Mouse (Mus musculus): ENCODE data around the gene Hoxc13. TPM values are rescaled to one million over a fixed set of nuclear protein-coding genes. Genes with fewer than 3 reads are reported as not detected.

Hoxc13 gene
- total and polyA plus RNA-seq, 3 experiments, result not detected

DNA sequence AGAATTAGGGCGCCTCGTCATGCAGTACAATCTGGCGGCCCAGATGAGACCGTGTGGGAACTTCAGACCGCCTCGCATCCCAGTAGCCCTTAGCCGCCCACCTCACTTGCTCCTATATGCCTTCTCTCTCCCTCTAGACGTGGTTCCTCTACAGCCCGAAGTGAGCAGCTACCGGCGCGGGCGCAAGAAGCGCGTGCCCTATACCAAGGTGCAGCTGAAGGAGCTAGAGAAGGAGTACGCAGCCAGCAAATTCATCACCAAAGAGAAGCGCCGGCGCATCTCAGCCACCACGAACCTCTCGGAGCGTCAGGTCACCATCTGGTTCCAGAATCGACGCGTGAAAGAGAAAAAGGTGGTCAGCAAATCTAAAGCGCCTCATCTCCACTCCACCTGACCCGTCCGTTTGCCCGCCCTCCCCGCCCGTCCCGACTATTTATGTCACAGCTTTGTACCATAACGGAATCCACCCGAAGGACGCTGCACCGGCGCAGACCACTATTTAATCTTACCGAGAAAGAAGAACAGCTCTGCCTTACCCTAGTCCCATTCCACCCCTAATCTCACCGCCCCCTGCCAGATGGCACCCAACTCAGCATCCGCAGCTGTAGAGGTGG lies 6.2 kb downstream of the Hoxc13 start:
- Histone ChIP-seq H3K36me3 (ENCODE audit: control insufficient read depth in 1 of 2, insufficient read depth in 2 of 2, low read length in 2 of 2) (no peaks in the 10 kb centered on the region), H3K9ac (ENCODE audit: control insufficient read depth, low read depth, low read length, poor library complexity, severe bottlenecking) (no peak overlapping the region), H3K27ac (ENCODE audit: control insufficient read depth, low read depth, low read length) (no peak overlapping the region), H3K4me3 (ENCODE audit: control insufficient read depth in 1 of 2, insufficient read depth in 1 of 2, low read depth in 2 of 2, low read length in 2 of 2) (no peak overlapping the region), H3K4me1 (ENCODE audit: control insufficient read depth in 1 of 2, insufficient read depth in 2 of 2, low read length in 2 of 2) (no peaks in the 10 kb centered on the region), H3K9me3 (replicated peaks; ENCODE audit: insufficient read depth, low read length) (no peaks in the 10 kb centered on the region), H3K27me3 (ENCODE audit: control insufficient read depth in 1 of 2, insufficient read depth in 2 of 2, low read length in 2 of 2) (peaks cover 12 to 33% of the 10 kb centered on the region in 2 experiments), H3K79me2 (ENCODE audit: control insufficient read depth, insufficient read depth, low read length, poor library complexity) (no peaks in the 10 kb centered on the region)
- TF ChIP-seq CTCF (IDR thresholded peaks at IDR 0.05 in 2 of 3, conservative IDR thresholded peaks at IDR 0.05 in 1 of 3; ENCODE audit: control insufficient read depth in 1 of 3, insufficient read depth in 1 of 3, low read depth in 2 of 3, low read length in 3 of 3, poor library complexity in 1 of 3, severe bottlenecking in 1 of 3), result no peak
- TF ChIP-seq UBTF (IDR thresholded peaks at IDR 0.05; ENCODE audit: borderline replicate concordance, insufficient read depth, low read depth, low read length), result no peak
- TF ChIP-seq HCFC1 (IDR thresholded peaks at IDR 0.05; ENCODE audit: low read depth, low read length), result no peak
- no peak for TF ChIP-seq ZNF384 (IDR thresholded peaks at IDR 0.05; ENCODE audit: low read depth, low read length)
- DNase-seq (ENCODE audit: low read depth, low spot score), result no peak

DNA sequence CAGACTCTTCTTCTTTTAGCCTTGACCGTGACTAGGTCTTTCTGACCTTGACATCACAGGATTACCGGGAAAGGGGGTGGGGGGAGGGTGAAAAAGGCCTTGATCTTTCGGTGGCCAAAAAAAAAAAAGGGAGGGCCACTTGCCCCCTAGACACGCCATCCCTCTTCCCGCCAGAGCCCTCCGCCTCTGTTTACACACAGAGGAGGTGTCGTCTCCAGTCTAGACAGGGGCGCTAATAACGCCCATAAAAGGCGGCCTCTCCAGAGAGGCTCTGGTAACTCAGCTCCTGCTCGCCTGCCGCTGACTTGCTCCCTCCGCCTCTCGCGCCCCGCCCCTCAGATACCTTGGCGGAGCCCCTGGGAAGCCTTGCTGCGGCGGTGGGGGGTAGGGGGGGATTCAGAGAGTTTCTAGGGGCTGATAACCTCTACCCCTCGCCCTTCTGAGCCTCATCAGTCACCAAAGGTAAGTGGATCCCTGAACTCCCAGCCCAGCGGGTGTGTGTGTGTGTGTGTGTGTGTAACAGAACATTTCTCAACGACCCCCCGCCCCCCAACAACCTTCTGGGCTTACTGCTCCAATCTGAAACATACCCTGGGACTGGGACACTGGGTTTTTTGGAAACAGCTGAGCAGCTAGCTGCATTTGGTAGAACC lies 10.9 kb downstream of the Hoxc13 start:
- H3K79me2 ChIP-seq (ENCODE audit: control insufficient read depth, insufficient read depth, low read length, poor library complexity), result no peaks in the 10 kb centered on the region
- TF ChIP-seq MXI1 (IDR thresholded peaks at IDR 0.05; ENCODE audit: low read depth, low read length), result no peak
- TF ChIP-seq POLR2A (IDR thresholded peaks at IDR 0.05; ENCODE audit: control insufficient read depth in 1 of 2, insufficient read depth in 1 of 2, low read depth in 1 of 2, low read length in 2 of 2, poor library complexity in 1 of 2), result no peak
- no peak for TF ChIP-seq MAFK (IDR thresholded peaks at IDR 0.05; ENCODE audit: borderline replicate concordance, low read depth, low read length)
- TF ChIP-seq E2F4 (IDR thresholded peaks at IDR 0.05; ENCODE audit: borderline replicate concordance, low read depth, low read length), result no peak
- no peak for TF ChIP-seq GATA1 (IDR thresholded peaks at IDR 0.05; ENCODE audit: low read depth, low read length)
- TF ChIP-seq USF2 (IDR thresholded peaks at IDR 0.05; ENCODE audit: borderline replicate concordance in 1 of 2, insufficient read depth in 1 of 2, low read depth in 1 of 2, low read length in 2 of 2), result no peak
- TF ChIP-seq TAL1 (IDR thresholded peaks at IDR 0.05; ENCODE audit: low read length), result no peak
- TF ChIP-seq CHD1 (IDR thresholded peaks at IDR 0.05; ENCODE audit: low read depth, low read length), result no peak
- TF ChIP-seq MYC (IDR thresholded peaks at IDR 0.05; ENCODE audit: low read depth, low read length), result no peak
- no peak for TF ChIP-seq USF1 (IDR thresholded peaks at IDR 0.05; ENCODE audit: low read depth, low read length)
- TF ChIP-seq MAX (IDR thresholded peaks at IDR 0.05; ENCODE audit: low read length), result no peak
- no peak for TF ChIP-seq MYB (IDR thresholded peaks at IDR 0.05; ENCODE audit: low read depth, low read length)
- no peak for TF ChIP-seq EP300 (IDR thresholded peaks at IDR 0.05; ENCODE audit: low read depth in 1 of 2, low read length in 2 of 2)
- no peak for TF ChIP-seq CTCF (IDR thresholded peaks at IDR 0.05 in 2 of 3, conservative IDR thresholded peaks at IDR 0.05 in 1 of 3; ENCODE audit: control insufficient read depth in 1 of 3, insufficient read depth in 1 of 3, low read depth in 2 of 3, low read length in 3 of 3, poor library complexity in 1 of 3, severe bottlenecking in 1 of 3)
- no peak for TF ChIP-seq ETS1 (IDR thresholded peaks at IDR 0.05; ENCODE audit: low read depth, low read length)
- TF ChIP-seq JUND (IDR thresholded peaks at IDR 0.05; ENCODE audit: low read depth, low read length), result no peak
- no peak for TF ChIP-seq POLR2AphosphoS5 (IDR thresholded peaks at IDR 0.05; ENCODE audit: borderline replicate concordance, low read depth, low read length)
- no peak for TF ChIP-seq SIN3A (IDR thresholded peaks at IDR 0.05; ENCODE audit: low read length)
- DNase-seq (ENCODE audit: low read depth, low spot score), result no peak
- H3K36me3 ChIP-seq (ENCODE audit: control insufficient read depth in 1 of 2, insufficient read depth in 2 of 2, low read length in 2 of 2), result no peaks in the 10 kb centered on the region
- no peak overlapping the region for H3K4me3 ChIP-seq (ENCODE audit: control insufficient read depth in 1 of 2, insufficient read depth in 1 of 2, low read depth in 2 of 2, low read length in 2 of 2)
- peaks cover 13% of the 10 kb centered on the region in 2 experiments for H3K27me3 ChIP-seq (ENCODE audit: control insufficient read depth in 1 of 2, insufficient read depth in 2 of 2, low read length in 2 of 2)
- no peaks in the 10 kb centered on the region for H3K9me3 ChIP-seq (replicated peaks; ENCODE audit: insufficient read depth, low read length)
- H3K9ac ChIP-seq (ENCODE audit: control insufficient read depth, low read depth, low read length, poor library complexity, severe bottlenecking), result no peak overlapping the region
- H3K27ac ChIP-seq (ENCODE audit: control insufficient read depth, low read depth, low read length), result no peak overlapping the region
- no peaks in the 10 kb centered on the region for H3K4me1 ChIP-seq (ENCODE audit: control insufficient read depth in 1 of 2, insufficient read depth in 2 of 2, low read length in 2 of 2)

Measured in MEL (cell line).